Mouse (Mus musculus): ENCODE data around the gene 4930524B15Rik. TPM values are rescaled to one million over a fixed set of nuclear protein-coding genes. Genes with fewer than 3 reads are reported as not detected.
"Not testable (repeated sequence)": the region's sequence is repeated elsewhere in the genome, so short reads cannot be mapped to it uniquely, and the experiment has no call there.

The 4930524B15Rik gene
- polyA plus RNA-seq, 1 experiment from 2014 or later, result not detected

- H3K4me2 ChIP-seq (ENCODE audit: low read length), result peak overlapping the region; percentile 26
- 5% methylated on average over 11 of the region's 11 CpGs for WGBS
- H3K36me3 ChIP-seq (ENCODE audit: control insufficient read depth, insufficient read depth, low read length), result no peaks in the 10 kb centered on the region
- H3K4me3 ChIP-seq (ENCODE audit: low read depth, low read length), result no peak overlapping the region
- ATAC-seq (replicated peaks; ENCODE audit: low FRiP score, low TSS enrichment, low read depth), result no peak; the same call in 1 of the 2 replicates
- H3K27me3 ChIP-seq (replicated peaks; ENCODE audit: control insufficient read depth, insufficient read depth, low read length), result no peaks in the 10 kb centered on the region
- no peak for DNase-seq (ENCODE audit: low spot score)
- no peaks in the 10 kb centered on the region for H3K9me3 ChIP-seq (ENCODE audit: control insufficient read depth, low read length)
- no peak overlapping the region for H3K27ac ChIP-seq (ENCODE audit: low read depth)
- peaks cover 9% of the 10 kb centered on the region; the same call in 1 of the 2 replicates for H3K4me1 ChIP-seq (replicated peaks; ENCODE audit: control insufficient read depth, insufficient read depth, low read length)
- no peak overlapping the region for H3K9ac ChIP-seq (ENCODE audit: low read length)
Measured at GRCm38 (mm10) chr11:32001181-32001910, 36.0 kb downstream of the 4930524B15Rik start.

DNA sequence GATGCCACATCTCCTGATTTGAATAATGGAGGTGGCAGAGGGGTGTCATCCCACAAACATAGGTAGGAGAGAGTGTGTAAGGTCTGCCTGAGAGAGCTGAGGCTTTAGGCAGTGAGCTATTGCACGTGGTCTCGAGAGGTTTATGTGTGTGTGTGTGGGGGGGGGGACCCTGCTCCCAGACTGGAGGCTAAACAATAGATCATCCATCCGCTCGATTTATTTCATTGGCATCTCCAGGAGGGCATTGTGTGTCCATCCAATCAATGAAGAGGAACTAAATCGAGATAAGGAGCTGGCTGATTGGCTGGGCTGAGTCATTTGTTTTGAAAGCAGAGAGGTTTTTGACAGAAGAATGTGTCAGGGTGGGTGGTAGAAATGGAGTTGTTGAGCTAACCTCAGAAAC is 37.3 kb downstream of the 4930524B15Rik start:
- no peak overlapping the region for H3K27ac ChIP-seq (ENCODE audit: low read depth)
- DNase-seq (ENCODE audit: low spot score) (no peak), ATAC-seq (replicated peaks; ENCODE audit: low FRiP score, low TSS enrichment, low read depth) (no peak)
- no peaks in the 10 kb centered on the region for H3K27me3 ChIP-seq (replicated peaks; ENCODE audit: control insufficient read depth, insufficient read depth, low read length)
- no peak overlapping the region for H3K4me3 ChIP-seq (ENCODE audit: low read depth, low read length)
- 4% methylated on average over 5 of the region's 5 CpGs for WGBS
- no peak overlapping the region for H3K4me2 ChIP-seq (ENCODE audit: low read length)
- H3K4me1 ChIP-seq (replicated peaks; ENCODE audit: control insufficient read depth, insufficient read depth, low read length), result peaks cover 9% of the 10 kb centered on the region; the same call in 1 of the 2 replicates
- H3K9ac ChIP-seq (ENCODE audit: low read length), result no peak overlapping the region
- H3K36me3 ChIP-seq (ENCODE audit: control insufficient read depth, insufficient read depth, low read length), result no peaks in the 10 kb centered on the region
- H3K9me3 ChIP-seq (ENCODE audit: control insufficient read depth, low read length), result 0 out of 2 replicates have a peak, but pooled peaks cover 4% of the 10 kb centered on the region

DNA sequence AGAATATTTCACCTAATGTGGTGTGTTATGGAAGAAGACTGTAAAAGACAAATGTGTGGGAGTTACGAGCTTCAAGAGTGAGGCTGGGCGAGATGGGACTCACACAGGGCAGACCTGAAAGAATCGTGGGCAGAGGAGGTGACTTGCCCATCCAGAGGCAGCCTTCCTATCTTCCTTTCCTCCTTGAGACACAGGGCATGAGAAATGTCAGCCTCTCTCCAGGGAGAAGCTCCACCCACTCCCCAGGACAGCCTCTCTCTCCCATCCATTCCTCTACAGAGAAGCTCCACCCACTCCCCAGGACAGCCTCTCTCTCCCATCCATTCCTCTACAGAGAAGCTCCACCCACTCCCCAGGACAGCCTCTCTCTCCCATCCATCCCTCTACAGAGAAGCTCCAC is 42.7 kb downstream of the 4930524B15Rik start:
- not testable (repeated sequence) for H3K27me3 ChIP-seq (replicated peaks; ENCODE audit: control insufficient read depth, insufficient read depth, low read length); H3K27ac ChIP-seq (ENCODE audit: low read depth); H3K9me3 ChIP-seq (ENCODE audit: control insufficient read depth, low read length); DNase-seq (ENCODE audit: low spot score); H3K36me3 ChIP-seq (ENCODE audit: control insufficient read depth, insufficient read depth, low read length); H3K9ac ChIP-seq (ENCODE audit: low read length); H3K4me2 ChIP-seq (ENCODE audit: low read length); H3K4me1 ChIP-seq (replicated peaks; ENCODE audit: control insufficient read depth, insufficient read depth, low read length); H3K4me3 ChIP-seq (ENCODE audit: low read depth, low read length); ATAC-seq (replicated peaks; ENCODE audit: low FRiP score, low TSS enrichment, low read depth)
- 85% methylated on average over 3 of the region's 3 CpGs for WGBS

GRCm38 (mm10) chr11:32008852-32009251 is 43.5 kb downstream of the 4930524B15Rik start:
- Histone ChIP-seq H3K4me2 (ENCODE audit: low read length) (no peak overlapping the region), H3K27ac (ENCODE audit: low read depth) (no peak overlapping the region), H3K9me3 (ENCODE audit: control insufficient read depth, low read length) (0 out of 2 replicates have a peak, but pooled peaks cover 4% of the 10 kb centered on the region), H3K36me3 (ENCODE audit: control insufficient read depth, insufficient read depth, low read length) (no peaks in the 10 kb centered on the region), H3K4me3 (ENCODE audit: low read depth, low read length) (no peak overlapping the region), H3K27me3 (replicated peaks; ENCODE audit: control insufficient read depth, insufficient read depth, low read length) (no peaks in the 10 kb centered on the region), H3K4me1 (replicated peaks; ENCODE audit: control insufficient read depth, insufficient read depth, low read length) (peaks cover 3% of the 10 kb centered on the region; the same call in 1 of the 2 replicates), H3K9ac (ENCODE audit: low read length) (no peak overlapping the region)
- DNase-seq (ENCODE audit: low spot score), result no peak
- no peak for ATAC-seq (replicated peaks; ENCODE audit: low FRiP score, low TSS enrichment, low read depth)
- WGBS, result 84% methylated on average over 3 of the region's 3 CpGs

DNA sequence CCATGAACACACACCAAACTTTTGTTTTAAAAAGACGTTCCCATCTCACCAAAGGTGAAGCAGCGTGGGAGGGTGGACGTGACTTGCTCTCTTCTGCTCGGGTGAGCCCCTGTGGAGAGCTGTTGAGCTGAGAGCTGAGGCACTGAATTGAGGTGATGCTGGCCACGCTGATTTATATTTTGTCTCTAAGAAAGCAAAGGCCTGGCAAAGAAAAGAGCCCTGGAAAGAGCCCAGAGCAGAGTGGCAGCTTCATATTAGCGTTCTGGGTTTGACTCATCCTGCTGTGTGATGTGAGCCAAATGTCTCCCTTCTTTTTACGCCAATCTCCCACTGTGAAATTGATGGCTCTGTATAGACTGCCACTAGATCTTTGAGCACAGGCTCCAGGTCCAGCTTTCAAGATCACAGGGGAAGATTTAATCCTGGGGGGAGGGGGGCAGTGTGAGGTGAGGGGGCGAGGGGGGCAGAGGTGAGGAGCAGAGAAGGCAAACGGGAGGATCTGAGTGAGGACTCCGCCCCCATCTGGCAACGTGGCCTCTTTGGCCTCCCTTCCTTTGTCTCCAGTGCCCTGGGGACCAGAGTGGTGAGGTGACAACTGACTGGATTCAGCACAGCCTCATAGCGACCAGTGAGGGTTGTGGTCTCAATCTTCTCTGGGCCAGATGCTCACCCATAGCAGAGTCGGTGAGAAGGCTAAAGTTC is 44.7 kb downstream of the 4930524B15Rik start:
- no peak overlapping the region for H3K4me2 ChIP-seq (ENCODE audit: low read length)
- H3K4me1 ChIP-seq (replicated peaks; ENCODE audit: control insufficient read depth, insufficient read depth, low read length), result peaks cover 3% of the 10 kb centered on the region; the same call in 1 of the 2 replicates
- no peak overlapping the region for H3K9ac ChIP-seq (ENCODE audit: low read length)
- no peak overlapping the region for H3K4me3 ChIP-seq (ENCODE audit: low read depth, low read length)
- DNase-seq (ENCODE audit: low spot score), result no peak
- H3K36me3 ChIP-seq (ENCODE audit: control insufficient read depth, insufficient read depth, low read length), result no peaks in the 10 kb centered on the region
- no peaks in the 10 kb centered on the region for H3K27me3 ChIP-seq (replicated peaks; ENCODE audit: control insufficient read depth, insufficient read depth, low read length)
- no peak overlapping the region for H3K27ac ChIP-seq (ENCODE audit: low read depth)
- no peak for ATAC-seq (replicated peaks; ENCODE audit: low FRiP score, low TSS enrichment, low read depth)
- 0 out of 2 replicates have a peak, but pooled peaks cover 4% of the 10 kb centered on the region for H3K9me3 ChIP-seq (ENCODE audit: control insufficient read depth, low read length)
- WGBS, result 28% methylated on average over 13 of the region's 13 CpGs

DNA sequence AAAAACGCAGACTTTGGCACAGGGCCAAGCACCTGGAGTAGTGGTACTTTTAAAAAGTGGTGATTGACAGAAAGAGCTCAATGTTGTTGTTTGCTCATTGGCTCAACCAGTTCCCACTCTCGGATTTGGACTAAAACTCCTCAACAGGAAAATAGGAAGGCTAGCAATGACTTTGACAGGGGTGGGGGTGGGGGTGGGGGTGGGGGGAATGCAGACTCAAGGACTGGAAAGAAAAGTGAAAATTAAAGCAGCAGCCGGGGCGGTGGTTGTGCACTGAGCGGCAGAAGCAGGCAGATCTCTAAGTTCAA is 45.2 kb downstream of the 4930524B15Rik start:
- H3K4me2 ChIP-seq (ENCODE audit: low read length), result no peak overlapping the region
- no peak overlapping the region for H3K4me3 ChIP-seq (ENCODE audit: low read depth, low read length)
- no peak overlapping the region for H3K9ac ChIP-seq (ENCODE audit: low read length)
- DNase-seq (ENCODE audit: low spot score) (no peak), ATAC-seq (replicated peaks; ENCODE audit: low FRiP score, low TSS enrichment, low read depth) (no peak)
- H3K36me3 ChIP-seq (ENCODE audit: control insufficient read depth, insufficient read depth, low read length), result no peaks in the 10 kb centered on the region
- 61% methylated on average over 5 of the region's 5 CpGs for WGBS
- H3K27me3 ChIP-seq (replicated peaks; ENCODE audit: control insufficient read depth, insufficient read depth, low read length), result no peaks in the 10 kb centered on the region
- 0 out of 2 replicates have a peak, but pooled peaks cover 4% of the 10 kb centered on the region for H3K9me3 ChIP-seq (ENCODE audit: control insufficient read depth, low read length)
- peaks cover 3% of the 10 kb centered on the region; the same call in 1 of the 2 replicates for H3K4me1 ChIP-seq (replicated peaks; ENCODE audit: control insufficient read depth, insufficient read depth, low read length)
- no peak overlapping the region for H3K27ac ChIP-seq (ENCODE audit: low read depth)

DNA sequence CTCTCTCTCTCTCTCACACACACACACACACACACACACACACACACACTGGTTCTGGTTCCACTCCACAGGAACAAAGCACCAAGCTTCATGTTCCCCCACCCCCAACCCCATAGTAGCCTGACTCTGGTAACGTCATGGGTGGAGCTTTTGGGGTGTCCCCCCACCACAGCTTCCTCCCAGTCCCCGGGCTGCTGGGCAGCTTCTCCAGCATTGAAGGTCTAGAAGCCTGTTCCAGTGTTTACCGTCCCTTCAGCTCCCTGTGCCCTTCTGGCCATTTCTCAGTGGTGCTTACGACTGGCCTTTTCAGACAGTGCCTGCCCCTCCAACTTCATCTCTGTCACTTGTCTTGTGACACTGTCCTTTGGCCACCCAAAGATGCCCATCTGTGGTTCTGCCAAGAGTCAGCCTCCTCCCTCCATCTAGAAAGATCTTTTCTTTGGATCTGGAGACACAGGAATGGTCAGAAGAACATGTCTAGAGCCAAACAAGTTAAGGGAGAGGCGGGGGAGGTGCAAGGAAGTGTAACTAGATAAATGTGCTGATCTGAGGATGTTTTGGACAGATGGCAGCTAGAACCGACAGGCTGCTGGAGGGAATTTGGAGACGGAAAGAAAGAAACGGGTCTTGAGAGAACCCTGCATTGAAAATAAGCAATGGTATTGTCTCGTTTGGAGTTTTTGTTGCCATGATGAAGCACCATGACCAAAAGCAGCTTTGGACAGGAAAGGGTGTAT is 46.6 kb downstream of the 4930524B15Rik start:
- no peaks in the 10 kb centered on the region for H3K36me3 ChIP-seq (ENCODE audit: control insufficient read depth, insufficient read depth, low read length)
- 0 out of 2 replicates have a peak, but pooled peaks cover 3% of the 10 kb centered on the region for H3K9me3 ChIP-seq (ENCODE audit: control insufficient read depth, low read length)
- ATAC-seq (replicated peaks; ENCODE audit: low FRiP score, low TSS enrichment, low read depth), result no peak
- H3K4me2 ChIP-seq (ENCODE audit: low read length), result no peak overlapping the region
- 61% methylated on average over 9 of the region's 9 CpGs for WGBS
- H3K27me3 ChIP-seq (replicated peaks; ENCODE audit: control insufficient read depth, insufficient read depth, low read length), result no peaks in the 10 kb centered on the region
- H3K4me3 ChIP-seq (ENCODE audit: low read depth, low read length), result no peak overlapping the region
- DNase-seq (ENCODE audit: low spot score), result no peak
- peaks cover 3% of the 10 kb centered on the region; the same call in 1 of the 2 replicates for H3K4me1 ChIP-seq (replicated peaks; ENCODE audit: control insufficient read depth, insufficient read depth, low read length)
- no peak overlapping the region for H3K9ac ChIP-seq (ENCODE audit: low read length)
- H3K27ac ChIP-seq (ENCODE audit: low read depth), result no peak overlapping the region

- 85% methylated on average over 4 of the region's 4 CpGs for WGBS
- no peak overlapping the region for H3K9ac ChIP-seq (ENCODE audit: low read length)
- no peak overlapping the region for H3K4me3 ChIP-seq (ENCODE audit: low read depth, low read length)
Measured at GRCm38 (mm10) chr11:32013014-32013427, 47.6 kb downstream of the 4930524B15Rik start.

More at GRCm38 (mm10) chr11:32013014-32013427, 47.6 kb downstream of the 4930524B15Rik start:
- H3K4me2 ChIP-seq (ENCODE audit: low read length), result no peak overlapping the region
- DNase-seq (ENCODE audit: low spot score), result no peak
- no peaks in the 10 kb centered on the region for H3K36me3 ChIP-seq (ENCODE audit: control insufficient read depth, insufficient read depth, low read length)
- H3K27ac ChIP-seq (ENCODE audit: low read depth), result no peak overlapping the region
- H3K4me1 ChIP-seq (replicated peaks; ENCODE audit: control insufficient read depth, insufficient read depth, low read length), result peaks cover 3% of the 10 kb centered on the region; the same call in 1 of the 2 replicates
- no peaks in the 10 kb centered on the region for H3K9me3 ChIP-seq (ENCODE audit: control insufficient read depth, low read length)
- no peaks in the 10 kb centered on the region for H3K27me3 ChIP-seq (replicated peaks; ENCODE audit: control insufficient read depth, insufficient read depth, low read length)
- ATAC-seq (replicated peaks; ENCODE audit: low FRiP score, low TSS enrichment, low read depth), result no peak

All from intestine, embryonic 14.5 days (tissue).